11 mouse cellular contexts compared by ENCODE assay signal in the genomic region with DNA sequence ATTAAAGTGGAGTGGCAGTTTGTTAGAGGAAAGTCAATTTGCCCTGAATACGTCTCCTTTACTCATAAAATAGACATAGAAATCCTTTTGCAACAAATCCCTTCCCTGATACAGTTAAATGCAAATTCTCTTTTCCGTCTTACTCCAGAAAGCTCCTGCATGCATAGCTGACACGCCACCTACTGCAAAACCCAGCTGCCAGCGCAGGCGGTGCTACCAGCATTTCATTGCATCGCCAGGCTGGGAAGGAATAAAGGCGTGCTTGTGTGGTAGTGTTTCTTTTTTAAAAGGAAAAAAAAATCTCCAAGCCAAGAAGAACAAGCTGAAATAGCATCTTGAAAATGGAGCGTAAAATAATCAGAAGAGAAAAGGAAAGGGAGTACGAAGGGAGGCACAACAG. TPM values are rescaled to one million over a fixed set of nuclear protein-coding genes. Genes with fewer than 3 reads are reported as not detected.
A peak's percentile ranks its signal among the peaks of the same experiment; 100 is the strongest.
DNase-seq lines count a peak whose midpoint lies in the region; ATAC-seq and TF ChIP-seq lines count a peak whose summit lies in the region.
"Had no signal": no experiment of that assay in that cellular context is flagged by ENCODE, and none has a peak within 500 bp of the region (broad histone marks: within the 10 kb centered on the region; RNA-seq: fewer than 3 reads in every experiment).

No protein-coding gene starts in this region.

- H3K9me3 ChIP-seq in forebrain, embryonic 12.5 days = no peaks in the 10 kb centered on the region
- no peaks in the 10 kb centered on the region for H3K9me3 ChIP-seq in forebrain, embryonic 11.5 days (ENCODE audit: control insufficient read depth, low read length)
- H3K9me3 ChIP-seq in neural tube, embryonic 13.5 days = no peaks in the 10 kb centered on the region
- H3K9me3 ChIP-seq in liver, embryonic 11.5 days (ENCODE audit: control insufficient read depth, low read length) = no peaks in the 10 kb centered on the region
- H3K9me3 ChIP-seq: embryonic facial prominence, embryonic 12.5 days had no signal

- WGBS in forebrain, embryonic 12.5 days = 60% methylated on average over 9 of the region's 9 CpGs
- 83% methylated on average over 9 of the region's 9 CpGs for WGBS in forebrain, embryonic 11.5 days
- 49% methylated on average over 9 of the region's 9 CpGs for WGBS in neural tube, embryonic 13.5 days
- 92% methylated on average over 9 of the region's 9 CpGs for WGBS in liver, embryonic 11.5 days

- DNase-seq in forebrain, embryonic 11.5 days (ENCODE audit: low spot score) = no peak
- DNase-seq in layer of hippocampus, postnatal 14 days (ENCODE audit: low spot score in 2 of 2) = peak; percentile 63 to 91
- no peak for DNase-seq in liver, embryonic 11.5 days (ENCODE audit: low spot score)
- no peak for DNase-seq in ovary, adult 18-20 months (ENCODE audit: low spot score)

- H3K4me1 ChIP-seq in forebrain, embryonic 12.5 days = peaks cover 12% of the 10 kb centered on the region
- H3K4me1 ChIP-seq in forebrain, embryonic 11.5 days (replicated peaks; ENCODE audit: control insufficient read depth, insufficient read depth, low read length) = no peaks in the 10 kb centered on the region
- H3K4me1 ChIP-seq in embryonic fibroblast, embryonic 13.5 days (ENCODE audit: control insufficient read depth, insufficient read depth, low read length) = peaks cover 10% of the 10 kb centered on the region
- H3K4me1 ChIP-seq in neural tube, embryonic 13.5 days (replicated peaks) = peaks cover 30% of the 10 kb centered on the region
- H3K4me1 ChIP-seq in liver, embryonic 11.5 days (replicated peaks; ENCODE audit: control insufficient read depth, insufficient read depth, low read length) = no peaks in the 10 kb centered on the region

- no peak for TF ChIP-seq POLR2A in embryonic fibroblast, embryonic 13.5 days (IDR thresholded peaks at IDR 0.05; ENCODE audit: low read depth, low read length)

- no peak overlapping the region for H3K27ac ChIP-seq in forebrain, embryonic 12.5 days
- no peak overlapping the region for H3K27ac ChIP-seq in forebrain, embryonic 11.5 days (ENCODE audit: low read depth, low read length)
- H3K27ac ChIP-seq in embryonic fibroblast, embryonic 13.5 days (ENCODE audit: insufficient read depth, low read length) = no peak overlapping the region
- H3K27ac ChIP-seq in neural tube, embryonic 13.5 days (replicated peaks) = peak overlapping the region; percentile 46
- H3K27ac ChIP-seq in liver, embryonic 11.5 days (ENCODE audit: low read depth, low read length) = no peak overlapping the region
- H3K27ac ChIP-seq: embryonic facial prominence, embryonic 12.5 days; liver, embryonic 14.5 days had no signal

- H3K36me3 ChIP-seq in forebrain, embryonic 12.5 days (replicated peaks) = no peaks in the 10 kb centered on the region
- no peaks in the 10 kb centered on the region for H3K36me3 ChIP-seq in forebrain, embryonic 11.5 days (ENCODE audit: control insufficient read depth, insufficient read depth, low read length)
- H3K36me3 ChIP-seq in neural tube, embryonic 13.5 days = no peaks in the 10 kb centered on the region
- no peaks in the 10 kb centered on the region for H3K36me3 ChIP-seq in liver, embryonic 11.5 days (ENCODE audit: control insufficient read depth, insufficient read depth, low read length)
- H3K36me3 ChIP-seq: embryonic facial prominence, embryonic 12.5 days had no signal

- H3K9ac ChIP-seq in forebrain, embryonic 12.5 days = no peak overlapping the region
- no peak overlapping the region for H3K9ac ChIP-seq in forebrain, embryonic 11.5 days (ENCODE audit: low read length)
- H3K9ac ChIP-seq in neural tube, embryonic 13.5 days = peak overlapping the region; percentile 64; the same call in 1 of the 2 replicates
- no peak overlapping the region for H3K9ac ChIP-seq in liver, embryonic 11.5 days (ENCODE audit: low read depth, low read length)
- H3K9ac ChIP-seq: embryonic facial prominence, embryonic 12.5 days; liver, embryonic 14.5 days had no signal

- H3K4me3 ChIP-seq in forebrain, embryonic 12.5 days (replicated peaks) = no peak overlapping the region
- no peak overlapping the region for H3K4me3 ChIP-seq in forebrain, embryonic 11.5 days (ENCODE audit: low read depth, low read length)
- no peak overlapping the region for H3K4me3 ChIP-seq in embryonic fibroblast, embryonic 13.5 days (ENCODE audit: insufficient read depth, low read length)
- H3K4me3 ChIP-seq in neural tube, embryonic 13.5 days = peak overlapping the region; percentile 32
- no peak overlapping the region for H3K4me3 ChIP-seq in liver, embryonic 11.5 days (ENCODE audit: low read depth, low read length)
- H3K4me3 ChIP-seq: embryonic facial prominence, embryonic 12.5 days had no signal

- no peaks in the 10 kb centered on the region for H3K27me3 ChIP-seq in forebrain, embryonic 12.5 days
- no peaks in the 10 kb centered on the region for H3K27me3 ChIP-seq in forebrain, embryonic 11.5 days (ENCODE audit: control insufficient read depth, insufficient read depth, low read length)
- no peaks in the 10 kb centered on the region for H3K27me3 ChIP-seq in neural tube, embryonic 13.5 days
- no peaks in the 10 kb centered on the region for H3K27me3 ChIP-seq in liver, embryonic 11.5 days (replicated peaks; ENCODE audit: control insufficient read depth, insufficient read depth, low read length)
- H3K27me3 ChIP-seq: embryonic facial prominence, embryonic 12.5 days had no signal

- no peak for ATAC-seq in forebrain, embryonic 12.5 days (ENCODE audit: low FRiP score)
- ATAC-seq in forebrain, embryonic 11.5 days (replicated peaks; ENCODE audit: low FRiP score) = no peak
- no peak for ATAC-seq in neural tube, embryonic 13.5 days (ENCODE audit: low read depth)
- ATAC-seq in liver, embryonic 11.5 days (replicated peaks; ENCODE audit: low FRiP score) = no peak
- no peak for ATAC-seq in activated CD4-positive, CD25-positive, alpha-beta regulatory T cell, adult 4 months

- 0 out of 2 replicates have a peak overlapping the region, but pooled peaks have one; percentile 6 for H3K4me2 ChIP-seq in forebrain, embryonic 12.5 days
- H3K4me2 ChIP-seq in forebrain, embryonic 11.5 days (ENCODE audit: low read depth, low read length, severe bottlenecking) = no peak overlapping the region
- peak overlapping the region; percentile 40 for H3K4me2 ChIP-seq in neural tube, embryonic 13.5 days
- H3K4me2 ChIP-seq in liver, embryonic 11.5 days = no peak overlapping the region
- H3K4me2 ChIP-seq: embryonic facial prominence, embryonic 12.5 days had no signal

- TF ChIP-seq CTCF in embryonic fibroblast, embryonic 13.5 days (IDR thresholded peaks at IDR 0.05; ENCODE audit: borderline replicate concordance, insufficient read depth, low read length) = 0 out of 2 replicates have a peak, but pooled peaks have one; percentile 16

RNA-seq across cellular contexts. Expression of gene Kctd4, which starts 7.4 kb away (rescaled TPM):
- 1.5 and 1.6 TPM in 2 replicates for polyA plus RNA-seq in forebrain, embryonic 12.5 days (2016; fragmentation: Nextera tagmentation; extraction: Ambion mirVana)
- 0.79 and 1.2 TPM in 2 replicates for polyA plus RNA-seq in forebrain, embryonic 11.5 days (2014; fragmentation: Nextera tagmentation; extraction: Ambion mirVana)
- 0.12 TPM in 1 of 2 replicates, not detected in the other for polyA plus RNA-seq in embryonic fibroblast, embryonic 13.5 days (2011; ENCODE audit: insufficient read length, low read depth, missing spikeins)
- total RNA-seq in layer of hippocampus, postnatal 14 days (2021) = 10 to 100 TPM; 39.6 to 40.3 TPM
- polyA plus RNA-seq in neural tube, embryonic 13.5 days (2015; fragmentation: Nextera tagmentation; extraction: Ambion mirVana) = 6.5 and 7.0 TPM in 2 replicates
- 0.41 and 0.42 TPM in 2 replicates for polyA plus RNA-seq in liver, embryonic 11.5 days (2014; fragmentation: Nextera tagmentation; extraction: Ambion mirVana)
- polyA plus RNA-seq in activated CD4-positive, CD25-positive, alpha-beta regulatory T cell, adult 4 months (2017; shearing (Covaris generic)) = 1 to 10 TPM; 1.6 to 2.8 TPM
- total RNA-seq: heart, postnatal 25 days had no signal

RNA-seq across cellular contexts. Expression of gene Gtf2f2, which starts 48.4 kb away (rescaled TPM):
- polyA plus RNA-seq in forebrain, embryonic 12.5 days (2016; fragmentation: Nextera tagmentation; extraction: Ambion mirVana) = 49.7 and 50.3 TPM in 2 replicates
- 57.0 and 59.0 TPM in 2 replicates for polyA plus RNA-seq in forebrain, embryonic 11.5 days (2014; fragmentation: Nextera tagmentation; extraction: Ambion mirVana)
- polyA plus RNA-seq in embryonic fibroblast, embryonic 13.5 days (2011; ENCODE audit: insufficient read length, low read depth, missing spikeins) = 23.9 TPM in 2 replicates
- 10 to 100 TPM; 21.1 to 22.5 TPM for total RNA-seq in layer of hippocampus, postnatal 14 days (2021)
- polyA plus RNA-seq in neural tube, embryonic 13.5 days (2015; fragmentation: Nextera tagmentation; extraction: Ambion mirVana) = 40.1 and 43.1 TPM in 2 replicates
- 56.9 and 59.6 TPM in 2 replicates for polyA plus RNA-seq in liver, embryonic 11.5 days (2014; fragmentation: Nextera tagmentation; extraction: Ambion mirVana)
- 10 to 100 TPM; 50.7 to 51.6 TPM for polyA plus RNA-seq in activated CD4-positive, CD25-positive, alpha-beta regulatory T cell, adult 4 months (2017; shearing (Covaris generic))

Comparison
In these comparisons a context has a peak if more than half of its experiments do, and no peak if none do; other contexts are left out.
1. H3K4me2 ChIP-seq: peak in forebrain, embryonic 12.5 days (single experiment) and neural tube, embryonic 13.5 days (single experiment); none in forebrain, embryonic 11.5 days (single experiment) and liver, embryonic 11.5 days (single experiment).
2. DNase-seq: peak in layer of hippocampus, postnatal 14 days (2 of 2); none in forebrain, embryonic 11.5 days (single experiment), liver, embryonic 11.5 days (single experiment) and ovary, adult 18-20 months (single experiment).